Mouse (Mus musculus) kidney, postnatal 0 days (tissue): ENCODE measurements around the gene Erich3. TPM values are rescaled to one million over a fixed set of nuclear protein-coding genes. Genes with fewer than 3 reads are reported as not detected.
A peak's percentile ranks its signal among the peaks of the same experiment; 100 is the strongest.

Experiments
- ATAC-seq: fragments of 200-750 bp; cut with Nextera tagmentation; replicated peaks from 2 replicates; pipeline ENCODE4 v1.8.0; 2017; ENCODE audit warnings: low read depth, moderate number of reproducible peaks, moderate TSS enrichment, moderate library complexity; ENCODE audit not compliant: low FRiP score
- DNase-seq: peaks from one replicate; pipeline ENCODE4 v3.0.0-alpha.2; 2016; ENCODE audit warnings: low spot score
- H3K27ac ChIP-seq: fragments of 300-500 bp; sonication (generic); 2 replicates; pipeline ENCODE4 v1.5.1; 2014; ENCODE audit warnings: mild to moderate bottlenecking
- H3K27me3 ChIP-seq: fragments of 300-500 bp; sonication (generic); 2 replicates; pipeline ENCODE4 v1.6.1; 2014; ENCODE audit warnings: low read length, mixed read lengths; ENCODE audit not compliant: insufficient read depth
- H3K36me3 ChIP-seq: fragments of 300-500 bp; sonication (generic); 2 replicates; pipeline ENCODE4 v1.6.1; 2014; ENCODE audit warnings: low read length, mixed read lengths; ENCODE audit not compliant: insufficient read depth
- H3K4me1 ChIP-seq: fragments of 300-500 bp; sonication (generic); replicated peaks from 2 replicates; pipeline ENCODE4 v1.6.1; 2014; ENCODE audit warnings: antibody characterized with exemption, low read length, mixed read lengths; ENCODE audit not compliant: insufficient read depth
- H3K4me2 ChIP-seq: fragments of 300-500 bp; sonication (generic); 2 replicates; pipeline ENCODE4 v1.6.1; 2014; ENCODE audit warnings: mild to moderate bottlenecking, low read length, moderate library complexity, mixed read lengths
- H3K4me3 ChIP-seq: fragments of 300-500 bp; sonication (generic); replicated peaks from 2 replicates; pipeline ENCODE4 v1.5.1; 2014; ENCODE audit warnings: low read depth, low read length
- H3K9ac ChIP-seq: fragments of 300-500 bp; sonication (generic); 2 replicates; pipeline ENCODE4 v1.6.1; 2014; ENCODE audit warnings: low read depth, low read length
- H3K9me3 ChIP-seq: fragments of 300-500 bp; sonication (generic); replicated peaks from 2 replicates; pipeline ENCODE4 v1.6.1; 2016; ENCODE audit warnings: low read length, inconsistent platforms, mixed read lengths
- CTCF ChIP-seq: IDR thresholded peaks from 2 replicates; pipeline ENCODE4 v1.5.1; 2016; ENCODE audit warnings: antibody characterized with exemption, low read depth, mild to moderate bottlenecking, moderate library complexity
- WGBS: fragments of 180-500 bp; shearing (Covaris S2); extraction: QIAGEN DNeasy Blood & Tissue Kit; methylation state at CpG from one replicate; pipeline ENCODE4 v1.1.7; 2014; 5-methylcytosine and 5-hydroxymethylcytosine counted together
- polyA plus RNA-seq: library from polyadenylated mRNA; unstranded; fragments of >200 nt; fragmentation: Nextera tagmentation; extraction: Ambion mirVana; gene quantifications from 2 replicates; pipeline ENCODE4 v1.2.1, GENCODE M21; 2015

The Erich3 gene
- polyA plus RNA-seq, 1 experiment from 2014 or later: not detected

DNA sequence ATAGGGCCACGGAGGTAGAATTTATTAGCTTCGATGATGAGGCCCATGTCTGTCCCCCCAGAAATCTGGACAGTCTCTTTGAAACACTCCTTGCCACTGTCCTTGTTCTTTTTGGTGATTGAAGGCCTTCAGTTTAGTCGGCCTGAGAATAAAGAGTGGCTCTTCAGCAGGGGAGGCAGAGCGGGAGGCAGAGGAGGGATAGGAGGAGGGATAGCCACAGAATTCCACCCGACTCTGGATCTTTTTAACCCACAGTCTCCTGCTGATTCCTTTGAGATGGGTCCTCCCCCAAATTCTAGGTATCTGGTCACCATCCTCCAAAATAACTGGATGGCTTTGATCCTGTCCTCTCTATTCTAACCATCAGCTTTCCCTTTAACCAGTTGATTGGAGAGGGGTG, 10.2 kb upstream of the Erich3 start:
- no peak overlapping the region for H3K4me3 ChIP-seq
- no peak overlapping the region for H3K9ac ChIP-seq
- no peak overlapping the region for H3K27ac ChIP-seq
- H3K9me3 ChIP-seq: no peaks in the 10 kb centered on the region
- WGBS: 46% methylated on average over 5 of the region's 5 CpGs
- H3K27me3 ChIP-seq: 0 out of 2 replicates have a peak, but pooled peaks cover 3% of the 10 kb centered on the region
- H3K36me3 ChIP-seq: no peaks in the 10 kb centered on the region
- H3K4me2 ChIP-seq: no peak overlapping the region
- no peak for ATAC-seq
- no peaks in the 10 kb centered on the region for H3K4me1 ChIP-seq
- DNase-seq: no peak
- TF ChIP-seq CTCF: no peak

GRCm38 (mm10) chr3:154654284-154654683, 9.4 kb upstream of the Erich3 start:
- Histone ChIP-seq H3K4me1 (no peaks in the 10 kb centered on the region), H3K27me3 (0 out of 2 replicates have a peak, but pooled peaks cover 3% of the 10 kb centered on the region), H3K9ac (no peak overlapping the region), H3K4me2 (no peak overlapping the region), H3K9me3 (no peaks in the 10 kb centered on the region), H3K4me3 (no peak overlapping the region), H3K27ac (no peak overlapping the region), H3K36me3 (no peaks in the 10 kb centered on the region)
- no peak for TF ChIP-seq CTCF
- ATAC-seq (no peak), DNase-seq (no peak)
- 53% methylated on average over 6 of the region's 6 CpGs for WGBS

- Histone ChIP-seq H3K27ac (no peak overlapping the region), H3K9ac (no peak overlapping the region), H3K4me1 (no peaks in the 10 kb centered on the region), H3K27me3 (0 out of 2 replicates have a peak, but pooled peaks cover 3% of the 10 kb centered on the region), H3K4me2 (no peak overlapping the region), H3K36me3 (no peaks in the 10 kb centered on the region), H3K9me3 (no peaks in the 10 kb centered on the region), H3K4me3 (no peak overlapping the region)
- WGBS: 53% methylated on average over 12 of the region's 12 CpGs
- no peak for TF ChIP-seq CTCF
- DNase-seq (no peak), ATAC-seq (no peak)
These were observed 8.8 kb upstream of the Erich3 start for GRCm38 (mm10) chr3:154654901-154655300.

DNA sequence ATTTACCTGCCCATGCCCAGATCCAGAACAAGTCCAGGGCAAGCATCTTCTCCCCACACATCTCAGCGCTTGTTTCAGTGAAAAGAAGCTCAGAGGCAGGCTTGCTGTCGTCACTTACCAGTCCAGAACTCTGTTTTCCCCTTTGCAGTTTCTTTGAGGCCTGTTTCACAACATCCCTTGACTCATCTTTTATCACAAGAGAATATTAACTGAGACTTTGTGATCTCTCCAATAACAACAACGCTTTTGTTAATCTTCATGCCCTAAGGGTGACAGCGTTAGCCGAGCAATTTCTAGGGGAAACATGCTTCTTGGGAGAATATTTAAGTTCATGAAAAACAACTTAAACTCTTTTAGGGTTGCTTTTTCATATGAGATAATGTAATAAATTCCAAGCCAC, 7.9 kb upstream of the Erich3 start:
- TF ChIP-seq CTCF: no peak
- Histone ChIP-seq H3K36me3 (no peaks in the 10 kb centered on the region), H3K27ac (no peak overlapping the region), H3K4me2 (no peak overlapping the region), H3K4me1 (no peaks in the 10 kb centered on the region), H3K9me3 (no peaks in the 10 kb centered on the region), H3K9ac (no peak overlapping the region), H3K4me3 (no peak overlapping the region), H3K27me3 (0 out of 2 replicates have a peak, but pooled peaks cover 3% of the 10 kb centered on the region)
- DNase-seq (no peak), ATAC-seq (no peak)
- 87% methylated on average over 5 of the region's 5 CpGs for WGBS

DNA sequence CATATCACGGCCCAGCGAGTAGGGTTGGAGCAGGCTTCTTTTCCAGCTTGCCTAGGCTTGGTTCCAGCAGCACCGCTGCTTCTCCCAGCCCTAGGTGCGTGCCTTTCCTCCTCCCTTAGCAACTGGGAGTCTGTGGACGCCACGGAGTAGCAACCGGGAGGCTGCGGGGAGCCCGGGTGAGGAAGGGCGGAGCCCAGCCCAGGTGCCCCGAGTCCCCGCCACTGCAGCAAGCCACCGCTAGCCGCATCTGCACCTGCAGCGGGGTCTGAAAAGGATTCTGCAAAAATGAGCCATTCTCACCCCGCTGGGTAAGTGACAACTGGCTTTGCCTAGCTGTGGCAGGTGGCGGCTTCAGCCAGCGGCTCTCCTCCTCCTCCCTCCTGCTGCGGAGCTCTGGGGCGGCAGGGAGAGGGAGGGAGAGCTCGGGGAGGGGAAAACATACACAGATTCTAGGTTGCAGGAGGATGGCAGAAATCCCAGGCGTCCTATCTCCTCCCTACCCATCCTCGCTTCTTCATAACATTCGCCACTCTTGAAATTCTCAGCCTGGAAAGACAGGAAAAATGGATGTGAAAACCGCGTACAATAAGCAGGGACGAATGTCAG, 420 bp downstream of the Erich3 start:
- Histone ChIP-seq H3K4me3 (peak overlapping the region; percentile 24), H3K4me1 (no peaks in the 10 kb centered on the region), H3K9me3 (no peaks in the 10 kb centered on the region), H3K4me2 (peak overlapping the region; percentile 59), H3K36me3 (no peaks in the 10 kb centered on the region), H3K27ac (no peak overlapping the region), H3K27me3 (peaks cover 13% of the 10 kb centered on the region; the same call in 1 of the 2 replicates), H3K9ac (no peak overlapping the region)
- 4% methylated on average over 26 of the region's 27 CpGs for WGBS
- TF ChIP-seq CTCF: no peak
- peak; percentile 36 for DNase-seq
- ATAC-seq: peak; percentile 57; the same call in 1 of the 2 replicates

- H3K4me3 ChIP-seq: no peak overlapping the region
These were observed 977 bp downstream of the Erich3 start for GRCm38 (mm10) chr3:154664636-154665035.

More at GRCm38 (mm10) chr3:154664636-154665035, 977 bp downstream of the Erich3 start:
- Histone ChIP-seq H3K27ac (no peak overlapping the region), H3K36me3 (no peaks in the 10 kb centered on the region), H3K4me1 (no peaks in the 10 kb centered on the region), H3K9me3 (no peaks in the 10 kb centered on the region), H3K4me2 (peak overlapping the region; percentile 59; the same call in 1 of the 2 replicates), H3K9ac (no peak overlapping the region), H3K27me3 (peaks cover 13% of the 10 kb centered on the region; the same call in 1 of the 2 replicates)
- ATAC-seq (no peak), DNase-seq (no peak)
- 42% methylated on average over 4 of the region's 4 CpGs for WGBS
- TF ChIP-seq CTCF: no peak
